Mouse (Mus musculus) colon, adult 2 months (tissue): ENCODE results near the gene Gar1. TPM values are rescaled to one million over a fixed set of nuclear protein-coding genes. Genes with fewer than 3 reads are reported as not detected.

Experiments
- polyA plus RNA-seq: library from polyadenylated mRNA; depleted of rRNA; stranded (reverse); fragments of >200 nt; gene quantifications from 2 replicates; pipeline ENCODE4 v1.2.3, GENCODE M21; 2012; rRNA removed

Gene Gar1
- polyA plus RNA-seq, result 16.7 and 18.2 TPM in 2 replicates

DNA sequence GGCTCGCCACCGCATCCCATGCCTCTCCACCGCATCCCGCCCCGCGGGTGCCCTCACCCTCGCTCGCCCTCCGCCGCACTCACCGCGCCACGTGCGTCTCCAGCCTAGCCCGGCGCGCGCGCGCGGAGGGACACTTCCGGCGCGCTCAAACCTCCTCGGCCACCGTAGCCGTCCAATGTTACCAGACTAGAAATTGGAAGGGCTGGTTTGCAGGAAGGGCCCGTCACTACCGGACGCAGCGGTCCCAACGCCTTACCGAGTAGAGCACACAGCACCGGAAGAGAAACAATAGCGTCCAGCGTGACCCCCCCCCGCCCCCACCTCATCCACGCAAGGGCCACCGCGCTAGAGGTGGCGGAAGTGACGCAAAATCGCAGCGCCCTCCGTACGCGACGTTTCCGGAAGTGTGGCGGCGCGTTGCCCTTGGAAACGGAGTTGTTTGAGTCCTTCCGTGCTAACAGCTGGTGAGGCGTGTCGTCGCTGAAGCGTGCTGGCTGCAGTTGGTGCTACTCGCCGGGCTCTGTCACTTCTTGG, at the start of gene Gar1:
Gene Gar1, minus strand, starts transcription at position 362 of the 534 bp plus-strand sequence.

DNA sequence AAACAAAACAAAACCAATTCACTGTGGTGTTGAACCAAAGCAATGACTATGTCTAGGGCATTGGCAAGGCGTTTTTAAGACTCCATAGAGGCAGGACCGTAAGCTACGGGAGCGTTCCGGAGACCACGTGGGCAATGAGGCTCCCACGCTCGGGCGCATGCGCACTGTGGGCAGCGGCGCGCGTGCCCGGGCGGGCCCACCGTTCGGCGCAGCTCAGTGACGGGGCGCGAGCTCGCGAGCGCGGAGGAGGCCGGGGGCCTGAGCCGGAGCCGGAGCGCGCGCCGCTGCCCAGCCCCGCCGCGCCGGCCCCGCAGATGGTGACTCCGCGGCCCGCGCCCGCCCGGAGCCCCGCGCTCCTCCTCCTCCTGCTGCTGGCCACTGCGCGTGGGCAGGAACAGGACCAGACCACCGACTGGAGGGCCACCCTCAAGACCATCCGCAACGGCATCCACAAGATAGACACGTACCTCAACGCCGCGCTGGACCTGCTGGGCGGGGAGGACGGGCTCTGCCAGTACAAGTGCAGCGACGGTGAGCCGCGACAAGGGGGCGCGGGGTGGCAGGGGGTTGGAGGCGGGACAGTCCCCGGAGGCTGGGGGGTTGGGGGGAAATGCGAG, 47.3 kb upstream of the Gar1 start, which contains the start of gene Pla2g12a:
Gene Pla2g12a, plus strand, starts transcription at position 202 of the 617 bp plus-strand sequence.

DNA sequence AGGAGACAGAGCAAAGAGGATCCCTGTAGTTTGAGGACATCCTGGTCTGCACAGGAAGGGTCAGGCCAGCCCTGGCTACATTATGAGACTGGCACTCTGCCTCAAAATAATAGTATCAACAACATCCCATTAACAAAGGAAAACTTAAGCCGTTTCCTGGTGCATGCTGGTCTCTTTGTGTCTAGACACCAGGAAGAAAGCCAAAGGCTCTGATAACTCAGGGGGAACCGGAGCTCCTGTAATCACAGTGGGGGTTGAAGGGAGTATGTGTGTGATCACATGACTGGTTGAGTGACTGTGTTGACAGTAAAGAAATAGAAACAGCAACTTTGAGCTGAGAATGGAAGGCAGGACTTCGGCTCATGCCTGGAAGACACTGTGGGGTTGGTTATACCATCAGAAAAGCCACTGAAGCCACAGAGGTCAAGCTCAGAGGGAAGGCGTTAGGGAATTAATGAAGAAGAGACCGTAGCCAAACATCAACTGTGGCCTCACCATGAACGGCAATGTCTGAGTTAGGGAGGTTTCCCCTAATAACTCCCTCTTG, 4.3 kb upstream of the Gar1 start, which contains the start of gene Cfi:
Gene Cfi, plus strand, starts transcription at position 497 of the 547 bp plus-strand sequence.

DNA sequence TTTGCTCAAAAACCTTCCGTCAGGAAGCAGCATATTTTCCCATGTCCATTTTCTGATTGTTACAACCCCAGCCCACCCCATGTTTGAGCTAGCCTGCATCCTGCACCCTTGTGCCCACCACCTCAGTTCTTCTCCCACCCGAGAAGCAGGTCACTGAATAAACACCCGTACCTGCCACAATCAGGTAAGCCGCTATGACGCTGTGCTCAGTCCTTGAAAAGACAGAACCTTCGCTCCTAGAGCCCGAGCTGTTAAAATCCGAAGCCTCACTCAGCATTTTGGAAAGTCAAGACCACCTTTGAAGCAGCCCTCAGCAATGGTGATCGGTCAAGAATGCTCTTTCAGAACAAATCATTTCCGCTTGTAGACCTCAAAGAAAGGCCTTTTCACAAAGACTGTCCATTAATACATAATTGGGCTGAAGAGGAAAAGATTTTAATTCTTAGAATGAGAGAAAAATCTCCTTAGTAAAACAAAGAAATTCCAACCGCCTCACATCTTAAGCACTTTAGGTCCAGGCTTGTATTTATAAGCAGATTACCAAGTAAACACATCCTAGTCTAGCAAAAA, 8.9 kb downstream of the Gar1 start, which contains the start of gene Rrh:
Gene Rrh, minus strand, starts transcription at position 382 of the 570 bp plus-strand sequence.

DNA sequence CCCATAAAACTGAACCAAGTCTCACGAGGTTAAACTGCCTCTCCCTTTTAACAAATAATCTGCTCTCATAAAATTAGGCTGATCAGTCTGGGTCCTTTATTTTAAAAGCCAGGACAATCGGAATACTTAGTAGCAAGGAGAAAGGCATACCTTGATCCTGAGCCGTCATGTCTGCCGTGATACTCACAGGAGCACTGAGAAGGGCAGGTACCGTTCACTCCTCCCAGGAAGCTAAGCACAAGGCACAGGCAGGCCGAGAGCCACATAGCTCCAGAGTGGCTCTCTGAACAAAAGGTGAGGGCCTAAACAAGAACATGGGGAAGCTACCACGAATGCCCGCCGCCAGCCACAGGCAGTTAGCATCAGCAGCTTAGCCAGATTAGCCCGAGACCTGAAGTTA, 27.4 kb downstream of the Gar1 start, which contains the start of gene Lrit3:
Gene Lrit3, minus strand, starts transcription at position 266 of the 400 bp plus-strand sequence.

Other genes starting within 250 kb of the Gar1 start
- 5.8 and 7.2 TPM in 2 replicates for gene Egf, start 76.1 kb downstream of the Gar1 start, polyA plus RNA-seq
- gene Lrit3, start 27.4 kb downstream of the Gar1 start, polyA plus RNA-seq, result 0.27 and 0.28 TPM in 2 replicates
- gene Rrh, start 8.8 kb downstream of the Gar1 start, polyA plus RNA-seq, result 0.14 and 0.16 TPM in 2 replicates
- gene Cfi, start 4.5 kb upstream of the Gar1 start, polyA plus RNA-seq, result not detected in 2 replicates
- 52.3 and 53.1 TPM in 2 replicates for gene Pla2g12a, start 47.2 kb upstream of the Gar1 start, polyA plus RNA-seq
- 35.4 and 45.1 TPM in 2 replicates for gene Casp6, start 70.0 kb upstream of the Gar1 start, polyA plus RNA-seq
- 7.6 and 10.1 TPM in 2 replicates for gene Mcub, start 138.8 kb upstream of the Gar1 start, polyA plus RNA-seq
- gene Sec24b, start 230.2 kb upstream of the Gar1 start, polyA plus RNA-seq, result 41.3 and 58.2 TPM in 2 replicates